Mouse (Mus musculus): ENCODE measurements around the gene Nts. TPM values are rescaled to one million over a fixed set of nuclear protein-coding genes. Genes with fewer than 3 reads are reported as not detected.
"Not testable (repeated sequence)": the region's sequence is repeated elsewhere in the genome, so short reads cannot be mapped to it uniquely, and the experiment has no call there.

Nts gene
- polyA plus RNA-seq, 1 experiment from 2014 or later, result 1.6 TPM

DNA sequence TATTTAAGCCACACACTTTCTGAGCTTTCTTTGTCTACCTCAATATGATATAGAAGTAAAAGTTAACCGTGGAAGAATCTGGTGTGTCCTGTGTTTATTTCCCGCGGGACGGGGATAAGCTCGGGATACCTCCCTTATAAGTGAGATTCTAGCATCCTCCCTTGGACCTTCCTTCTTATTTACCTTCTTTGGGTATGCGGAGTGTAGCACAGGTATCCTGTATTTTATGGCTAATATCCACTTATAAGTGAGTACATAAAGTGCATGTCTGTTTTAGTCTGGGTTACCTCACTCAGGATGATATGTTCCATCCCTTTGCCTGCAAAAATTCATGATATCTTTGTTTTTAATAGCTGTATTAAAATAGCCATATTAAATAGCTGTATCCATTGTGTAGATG is 54.8 kb downstream of the Nts start:
- not testable (repeated sequence) for H3K27me3 ChIP-seq; H3K4me3 ChIP-seq; H3K9ac ChIP-seq (replicated peaks); H3K4me1 ChIP-seq; H3K36me3 ChIP-seq; H3K27ac ChIP-seq (replicated peaks); H3K9me3 ChIP-seq
- 36% methylated on average over 6 of the region's 6 CpGs for WGBS
- peak; percentile 52 for ATAC-seq (ENCODE audit: low FRiP score, low read depth)
- 0 out of 2 replicates have a peak overlapping the region, but pooled peaks have one; percentile 31 for H3K4me2 ChIP-seq (replicated peaks)

GRCm38 (mm10) chr10:102435048-102435447 is 55.2 kb downstream of the Nts start:
- not testable (repeated sequence) for H3K4me1 ChIP-seq; H3K27ac ChIP-seq (replicated peaks); H3K4me3 ChIP-seq; H3K36me3 ChIP-seq; H3K9ac ChIP-seq (replicated peaks); H3K27me3 ChIP-seq; H3K4me2 ChIP-seq (replicated peaks); H3K9me3 ChIP-seq
- ATAC-seq (ENCODE audit: low FRiP score, low read depth), result peak; percentile 88
- WGBS, result 4% methylated on average over 7 of the region's 7 CpGs

Other genes with a start within 250 kb of the Nts start
- gene Rassf9, start 21.7 kb upstream of the Nts start, polyA plus RNA-seq (2016; fragmentation: Nextera tagmentation; extraction: Ambion mirVana), result 0.81 and 0.94 TPM in 2 replicates

All from midbrain, embryonic 12.5 days (tissue).